Mouse (Mus musculus): Measurements from ENCODE around the gene Tex10.

DNA sequence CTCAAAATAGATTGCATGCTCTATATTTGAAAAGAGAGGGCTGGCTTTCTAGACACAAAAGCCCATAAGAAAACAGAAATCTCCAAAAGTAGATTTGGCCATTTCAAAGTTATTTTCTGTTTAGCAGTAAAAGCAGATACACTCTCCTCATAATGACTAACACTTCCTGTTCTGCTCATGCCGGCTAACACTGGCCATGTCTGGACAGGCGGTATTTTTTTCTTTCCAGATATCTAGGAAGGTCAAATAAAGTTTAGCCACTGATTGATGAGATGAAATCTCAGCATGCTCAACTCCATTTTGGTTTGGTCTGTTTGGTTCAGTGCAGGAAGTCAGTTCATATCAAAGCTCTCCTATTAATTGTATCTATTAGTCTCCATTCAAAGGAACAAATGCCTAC, 19.3 kb upstream of the Tex10 start:
- no peak for TF ChIP-seq POLR2A (IDR thresholded peaks at IDR 0.05; ENCODE audit: extremely low read depth, insufficient read depth, low read length)
- TF ChIP-seq CTCF (IDR thresholded peaks at IDR 0.05; ENCODE audit: low read depth, low read length) = no peak

Measured in liver, adult 2 months (tissue).